Mouse (Mus musculus): Measurements from ENCODE around the gene Lmf2.

Gene Lmf2

DNA sequence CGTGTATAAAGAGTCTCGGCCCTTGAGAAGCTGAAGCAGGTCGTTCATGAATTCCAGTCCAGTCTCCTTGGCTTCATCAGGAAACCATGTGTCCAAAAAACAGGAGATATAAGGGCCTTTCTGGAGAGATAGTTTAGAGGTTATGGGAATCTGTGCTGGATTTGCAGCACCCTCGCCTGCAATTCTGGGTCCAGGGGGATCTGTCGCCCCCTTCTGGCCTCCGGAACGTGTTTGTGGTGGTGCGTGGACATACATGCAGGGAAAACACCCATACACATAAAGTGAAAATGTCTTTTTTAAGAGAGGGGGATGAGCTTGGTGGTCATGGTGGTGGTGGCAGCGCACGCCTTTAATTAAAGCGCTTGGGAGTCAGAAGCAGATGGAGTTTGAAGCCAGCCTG, 39.3 kb downstream of the Lmf2 start:
- in situ Hi-C loops (cut with MseI, MboI) = no loop called here

- in situ Hi-C loops (cut with MseI, MboI) = no loop called here
These were observed 40.2 kb downstream of the Lmf2 start, which contains the start of gene Sbf1 for GRCm38 (mm10) chr15:89315190-89315731. TSS of gene Sbf1 (minus strand) at chr15:89315311.

- in situ Hi-C loops (cut with MseI, MboI) = no loop called here
These were observed 40.8 kb downstream of the Lmf2 start for GRCm38 (mm10) chr15:89314511-89315189.

DNA sequence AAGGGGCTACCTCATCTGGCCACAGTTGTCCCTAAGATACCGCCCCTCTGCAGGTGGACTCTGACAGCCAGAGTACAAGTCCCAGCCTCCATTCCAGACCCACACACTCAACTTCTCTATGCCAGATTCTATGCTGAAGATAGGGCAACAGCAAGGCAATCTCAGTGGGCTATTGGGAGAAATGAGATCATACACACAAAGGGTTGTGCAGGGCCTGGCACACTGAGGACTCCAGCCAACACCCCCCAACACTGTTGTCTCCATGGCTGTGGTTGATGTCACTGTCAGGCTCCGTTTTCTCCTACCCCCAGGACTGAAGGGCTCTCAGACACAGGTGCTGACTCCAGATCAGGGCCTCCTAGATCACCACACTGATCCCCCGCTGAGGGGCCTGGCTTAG, 41.4 kb downstream of the Lmf2 start:
- in situ Hi-C loops (cut with MseI, MboI) = no loop called here

- in situ Hi-C loops (cut with MseI, MboI) = no loop called here
These were observed 42.1 kb downstream of the Lmf2 start for GRCm38 (mm10) chr15:89313359-89313758.

GRCm38 (mm10) chr15:89309962-89310498, 45.4 kb downstream of the Lmf2 start:
- in situ Hi-C loops (cut with MseI, MboI) = no loop called here

DNA sequence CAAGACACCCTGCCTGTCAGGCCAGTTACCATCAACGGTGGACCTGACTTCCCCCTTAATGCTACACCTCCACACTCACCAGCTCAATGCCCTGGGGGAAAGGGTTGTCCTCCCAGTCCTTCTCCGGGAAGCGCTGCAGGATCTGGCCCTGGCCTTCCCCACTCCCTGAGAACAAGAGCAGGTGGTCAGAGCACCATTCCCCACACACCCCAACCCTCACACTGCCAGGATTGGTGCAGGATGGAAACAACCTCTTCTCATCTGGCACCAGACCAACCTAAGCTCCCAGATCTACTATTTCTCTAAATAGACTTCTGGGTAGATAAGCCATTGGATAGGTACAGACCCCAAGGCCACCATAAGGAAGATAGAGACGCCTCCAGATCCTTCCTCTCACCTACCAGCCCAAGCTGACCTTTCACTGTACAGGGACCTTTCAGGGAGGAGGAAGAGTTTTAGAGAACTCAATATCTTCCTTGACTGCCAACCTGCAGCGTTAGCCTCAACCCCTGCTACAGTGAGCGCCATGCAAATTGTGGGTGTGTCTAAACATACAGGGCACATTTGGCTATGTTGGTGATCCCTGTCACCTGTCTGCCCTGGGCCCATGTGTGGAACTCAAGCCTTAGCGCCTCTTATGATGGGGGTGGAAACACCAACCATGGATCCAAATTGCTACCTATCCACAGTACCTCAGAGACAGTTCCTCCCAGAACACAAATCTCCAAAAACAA, 46.9 kb downstream of the Lmf2 start:
- in situ Hi-C loops (cut with MseI, MboI) = no loop called here

GRCm38 (mm10) chr15:89307461-89307860, 48.0 kb downstream of the Lmf2 start:
- in situ Hi-C loops (cut with MseI, MboI) = no loop called here

DNA sequence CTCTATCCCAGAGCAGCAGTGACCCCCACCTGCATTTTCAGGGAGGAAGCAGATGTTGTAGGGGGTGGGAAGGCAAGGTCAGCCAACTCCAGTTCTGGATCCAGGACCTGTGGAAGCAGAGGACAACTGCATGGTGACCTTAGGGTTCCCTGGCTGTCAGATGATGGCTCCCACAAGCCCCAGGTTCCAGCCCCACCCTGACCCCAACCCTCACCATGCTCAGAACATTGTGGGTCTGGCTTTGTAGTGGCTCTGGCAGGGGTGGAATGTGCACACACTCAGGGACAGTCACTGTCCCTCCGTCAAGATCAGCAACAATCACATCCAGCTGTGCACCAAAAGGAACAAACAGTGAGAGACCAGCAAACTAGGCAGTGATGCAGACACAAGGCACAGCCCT, 49.5 kb downstream of the Lmf2 start:
- in situ Hi-C loops (cut with MseI, MboI) = no loop called here
